Mouse (Mus musculus) CD4-positive helper T cell, adult 2 months (primary cell): ENCODE measurements around the gene Adcy9.

Source experiments
- DNase-seq: peaks from one replicate; pipeline ENCODE4 v3.0.0-alpha.2; 2012; ENCODE audit warnings: low read depth, missing footprints, low spot score

The Adcy9 gene

DNA sequence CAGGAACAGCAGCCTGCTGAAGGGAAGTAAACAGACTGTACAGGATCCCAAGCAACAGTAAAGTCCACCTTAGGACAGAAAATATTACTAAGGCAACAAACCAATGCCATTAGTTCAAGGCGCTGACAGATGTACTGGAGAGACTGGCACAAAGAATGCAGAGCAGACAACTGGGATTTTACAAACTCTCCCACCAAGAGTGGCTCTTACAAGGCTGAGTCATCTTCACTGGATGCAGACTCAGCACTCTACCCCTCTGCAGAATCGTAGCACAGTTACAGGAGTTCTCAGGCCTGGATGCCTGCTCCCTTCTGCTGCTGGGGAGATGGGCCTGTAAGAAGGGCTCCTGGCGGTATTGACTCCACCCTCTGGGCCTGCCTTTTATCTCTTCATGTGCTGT lies 99.4 kb downstream of the Adcy9 start:
- no peak for DNase-seq

DNA sequence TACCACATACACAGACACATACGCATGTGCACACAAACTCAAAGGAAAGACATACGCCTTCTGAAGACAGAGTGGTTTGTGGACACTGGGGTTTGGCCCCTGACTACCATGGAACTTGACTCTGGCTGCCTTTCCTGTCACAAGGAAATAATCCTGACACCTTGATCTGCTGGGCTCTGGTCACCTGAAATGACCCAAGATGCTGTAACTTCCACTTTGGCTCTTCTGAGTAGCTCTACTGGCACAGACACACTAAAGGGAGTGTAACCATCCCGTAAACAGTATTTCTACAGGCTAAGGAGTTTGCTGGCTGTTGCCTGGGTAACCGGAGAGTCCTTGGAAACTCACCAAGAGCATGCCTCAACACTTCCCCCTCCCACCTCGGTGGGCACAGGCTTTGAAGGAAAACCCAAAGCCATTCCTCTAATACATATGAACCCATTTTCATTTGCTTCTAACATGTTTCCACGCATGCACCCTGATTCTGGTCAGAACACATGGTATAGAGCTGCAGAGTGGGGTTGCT lies 102.2 kb downstream of the Adcy9 start:
- DNase-seq, result no peak

GRCm38 (mm10) chr16:4316094-4316474 lies 104.2 kb downstream of the Adcy9 start:
- peak; percentile 77 for DNase-seq

DNA sequence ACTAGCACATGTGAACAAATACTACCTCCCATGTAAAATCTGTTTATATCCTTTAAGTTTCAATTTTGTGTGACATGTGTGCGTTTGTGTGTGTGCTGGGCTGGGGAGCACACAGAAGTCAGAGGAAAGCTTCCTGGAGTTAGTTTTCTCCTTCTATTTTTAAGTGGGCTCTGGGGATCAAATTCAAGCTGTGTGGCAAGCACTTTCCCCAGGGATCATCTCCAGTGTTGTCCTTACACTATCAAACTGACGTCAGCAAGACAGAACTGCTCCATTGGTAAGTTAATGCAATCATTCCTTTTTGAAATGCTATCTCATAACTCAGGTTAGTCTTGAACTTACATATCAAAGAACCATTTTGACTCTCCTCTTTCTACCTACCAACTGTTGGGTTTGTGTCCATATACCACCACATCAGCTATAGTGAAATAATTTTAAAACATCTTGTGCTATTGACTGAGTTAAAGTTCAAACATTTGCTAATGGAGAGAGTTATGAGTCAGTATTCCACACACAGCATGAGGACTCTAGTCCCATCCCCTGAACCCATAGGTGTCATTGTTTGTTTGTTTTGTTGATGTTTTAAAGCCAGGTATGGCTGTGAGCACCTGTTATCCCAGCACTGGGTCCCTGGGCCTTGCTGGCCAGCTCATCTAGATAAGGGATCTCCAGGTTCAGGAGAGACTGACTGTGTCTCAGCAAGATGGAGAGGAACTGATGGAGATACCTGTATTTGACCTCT lies 104.8 kb downstream of the Adcy9 start:
- DNase-seq, result no peak

GRCm38 (mm10) chr16:4314891-4315290 lies 105.4 kb downstream of the Adcy9 start:
- DNase-seq, result no peak

DNA sequence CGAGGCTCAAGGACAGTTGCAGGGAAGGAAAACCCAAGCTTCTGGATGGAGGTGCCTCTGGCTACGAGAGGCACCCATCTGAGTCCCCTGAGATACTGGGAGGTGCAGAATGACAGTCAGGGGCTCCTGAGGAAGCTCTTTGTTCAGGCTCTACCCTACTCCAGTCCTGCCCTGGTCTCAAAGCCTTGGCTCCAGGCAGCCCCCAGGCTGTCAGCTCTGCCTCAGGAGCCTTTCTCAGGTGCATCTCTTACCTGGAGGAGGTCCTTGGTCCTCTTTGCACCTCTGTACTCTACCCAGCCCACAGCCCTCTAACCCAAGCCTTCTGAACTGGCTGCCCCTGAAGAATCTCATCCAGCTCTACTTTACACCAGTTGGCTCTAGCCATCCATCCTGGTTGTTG lies 108.3 kb downstream of the Adcy9 start:
- DNase-seq, result no peak

- no peak for DNase-seq
These were observed 108.7 kb downstream of the Adcy9 start for GRCm38 (mm10) chr16:4311608-4312007.

DNA sequence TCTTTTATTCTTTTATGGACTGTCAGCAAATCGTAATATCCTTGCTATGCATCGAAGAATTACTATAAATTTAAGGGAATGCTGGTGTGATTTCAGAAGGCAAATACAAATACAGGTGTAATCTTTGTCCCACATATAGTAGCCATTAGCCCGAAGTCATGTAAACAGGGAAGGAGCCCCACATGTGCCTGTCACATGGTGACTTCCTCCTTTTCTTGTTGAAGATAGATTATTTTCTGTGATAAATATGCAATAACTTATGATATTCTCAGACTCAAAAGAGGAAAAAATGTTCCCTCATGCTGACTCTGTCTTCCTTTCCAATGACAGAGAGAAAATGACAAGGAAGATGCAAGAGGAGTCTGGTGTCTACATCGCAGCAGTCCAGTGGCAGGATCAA lies 112.5 kb downstream of the Adcy9 start:
- no peak for DNase-seq

- no peak for DNase-seq
These were observed 115.9 kb downstream of the Adcy9 start for GRCm38 (mm10) chr16:4304176-4304922.

- no peak for DNase-seq
These were observed 116.7 kb downstream of the Adcy9 start for GRCm38 (mm10) chr16:4303554-4303953.

- DNase-seq, result no peak
These were observed 120.0 kb downstream of the Adcy9 start for GRCm38 (mm10) chr16:4300280-4300679.

GRCm38 (mm10) chr16:4293259-4293658 lies 127.0 kb downstream of the Adcy9 start:
- DNase-seq, result no peak

DNA sequence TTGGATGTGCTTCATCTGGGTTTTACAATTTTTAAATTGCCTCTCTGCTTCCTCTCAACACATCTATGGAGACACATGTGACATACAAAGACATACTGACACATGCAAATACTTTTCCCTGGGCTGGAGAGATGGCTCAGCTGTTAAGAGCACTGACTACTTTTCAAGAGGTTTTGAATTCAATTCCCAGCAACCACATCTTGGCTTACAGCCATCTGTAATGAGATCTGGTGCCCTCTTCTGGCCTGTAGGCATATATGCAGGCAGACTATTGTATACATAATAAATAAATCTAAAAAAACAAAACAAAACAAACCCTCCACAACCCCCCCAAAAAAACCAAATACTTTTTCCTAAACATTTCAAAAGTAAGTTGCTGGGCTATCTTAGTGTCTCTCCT lies 130.8 kb downstream of the Adcy9 start:
- peak; percentile 39 for DNase-seq

- no peak for DNase-seq
These were observed 133.7 kb downstream of the Adcy9 start for GRCm38 (mm10) chr16:4286593-4286992.

DNA sequence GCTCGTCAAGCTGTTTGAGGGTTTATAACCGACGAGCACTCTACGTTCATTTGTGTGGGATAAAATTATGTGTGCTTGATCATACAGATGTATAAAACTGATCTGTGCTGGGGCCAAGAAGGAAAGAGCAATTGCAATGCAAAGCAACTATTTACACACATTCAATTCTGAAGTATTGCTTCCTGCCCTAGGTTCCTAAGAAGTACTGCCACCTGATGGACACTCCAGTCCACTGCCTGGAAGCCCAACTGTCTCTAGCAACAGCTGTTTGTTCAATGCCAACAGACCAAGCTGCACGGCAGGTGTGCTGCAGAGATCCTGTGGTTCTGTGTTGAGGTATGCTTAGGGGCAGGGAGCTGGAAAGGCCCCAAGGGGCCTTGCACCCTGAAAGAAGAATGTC lies 135.0 kb downstream of the Adcy9 start:
- DNase-seq, result peak; percentile 30

- no peak for DNase-seq
These were observed 136.9 kb downstream of the Adcy9 start for GRCm38 (mm10) chr16:4283267-4283851.

DNA sequence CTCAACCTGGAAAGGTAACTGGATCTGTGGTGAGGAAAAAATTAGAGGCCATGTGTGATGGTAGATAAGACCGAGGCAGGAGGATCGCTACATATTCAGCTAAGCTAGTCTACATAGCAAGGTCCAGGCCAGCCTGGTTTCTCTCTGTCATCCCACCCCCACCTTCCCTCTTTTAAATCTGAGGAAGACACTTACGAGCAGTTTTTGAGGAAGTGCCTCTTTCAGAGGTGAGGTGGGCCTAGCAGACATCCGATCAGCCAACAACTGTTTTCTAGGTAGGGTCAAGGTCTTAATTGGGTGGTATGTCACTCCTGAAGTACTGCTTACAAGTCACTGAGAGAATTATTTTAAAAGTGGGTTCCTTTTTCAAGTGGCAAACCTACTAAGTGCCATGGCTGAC lies 138.8 kb downstream of the Adcy9 start:
- no peak for DNase-seq

GRCm38 (mm10) chr16:4280949-4281348 lies 139.3 kb downstream of the Adcy9 start:
- DNase-seq, result no peak

DNA sequence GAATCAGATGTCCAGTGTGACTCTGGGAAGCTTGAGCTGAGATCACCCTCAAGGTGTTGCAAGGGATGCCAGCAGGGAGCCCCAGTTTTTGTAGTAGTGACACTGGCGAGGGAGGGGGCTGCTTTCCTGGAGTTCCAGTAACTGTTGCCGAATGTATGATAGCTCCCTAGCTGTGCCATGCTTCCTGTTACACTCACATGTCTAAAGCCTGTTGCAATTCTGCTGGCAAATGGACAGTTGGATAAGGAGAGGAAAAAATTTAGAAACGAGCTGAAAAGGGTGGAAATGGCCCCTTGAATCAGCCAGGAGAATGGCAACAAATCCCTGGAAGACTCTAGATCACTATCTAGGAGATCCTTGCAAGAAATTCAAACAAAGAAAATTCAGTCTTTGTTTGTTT lies 140.7 kb downstream of the Adcy9 start:
- no peak for DNase-seq

DNA sequence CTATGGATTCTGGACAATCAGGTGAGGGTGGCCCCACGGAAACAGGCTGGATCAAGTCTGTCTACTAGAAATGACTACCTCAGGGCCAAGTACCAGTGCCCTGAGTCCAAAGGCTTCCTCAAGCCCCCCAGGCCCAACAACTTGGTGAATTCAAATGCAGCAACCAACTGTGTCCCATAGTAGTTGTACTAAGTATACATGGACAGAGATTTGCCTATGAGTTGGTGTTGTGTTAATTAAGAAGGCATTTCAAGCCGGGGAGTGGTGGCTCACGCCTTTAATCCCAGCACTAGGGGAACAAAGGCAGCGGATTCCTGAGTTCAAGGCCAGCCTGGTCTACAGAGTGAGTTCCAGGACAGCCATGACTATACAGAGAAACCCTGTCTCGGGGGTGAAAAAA lies 143.7 kb downstream of the Adcy9 start:
- DNase-seq, result no peak

DNA sequence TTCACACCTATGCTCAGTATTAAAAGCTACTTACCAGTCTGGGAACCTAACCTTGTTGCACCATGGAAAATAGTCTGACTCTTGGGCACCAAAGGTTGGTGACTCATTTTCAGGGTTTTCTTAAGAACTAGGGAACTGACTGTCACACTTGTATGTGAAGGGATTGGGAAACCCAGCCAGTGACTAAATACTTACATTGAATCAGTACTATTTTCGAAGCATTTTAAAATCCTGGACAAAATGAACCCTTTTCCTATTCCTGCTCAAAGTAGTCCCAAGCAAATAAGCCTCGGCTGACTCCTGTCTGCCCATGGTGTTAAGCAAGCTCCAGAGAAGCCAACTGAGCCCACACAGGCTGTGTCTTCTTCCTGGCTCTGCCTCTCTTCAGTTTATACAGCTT lies 144.1 kb downstream of the Adcy9 start:
- no peak for DNase-seq

DNA sequence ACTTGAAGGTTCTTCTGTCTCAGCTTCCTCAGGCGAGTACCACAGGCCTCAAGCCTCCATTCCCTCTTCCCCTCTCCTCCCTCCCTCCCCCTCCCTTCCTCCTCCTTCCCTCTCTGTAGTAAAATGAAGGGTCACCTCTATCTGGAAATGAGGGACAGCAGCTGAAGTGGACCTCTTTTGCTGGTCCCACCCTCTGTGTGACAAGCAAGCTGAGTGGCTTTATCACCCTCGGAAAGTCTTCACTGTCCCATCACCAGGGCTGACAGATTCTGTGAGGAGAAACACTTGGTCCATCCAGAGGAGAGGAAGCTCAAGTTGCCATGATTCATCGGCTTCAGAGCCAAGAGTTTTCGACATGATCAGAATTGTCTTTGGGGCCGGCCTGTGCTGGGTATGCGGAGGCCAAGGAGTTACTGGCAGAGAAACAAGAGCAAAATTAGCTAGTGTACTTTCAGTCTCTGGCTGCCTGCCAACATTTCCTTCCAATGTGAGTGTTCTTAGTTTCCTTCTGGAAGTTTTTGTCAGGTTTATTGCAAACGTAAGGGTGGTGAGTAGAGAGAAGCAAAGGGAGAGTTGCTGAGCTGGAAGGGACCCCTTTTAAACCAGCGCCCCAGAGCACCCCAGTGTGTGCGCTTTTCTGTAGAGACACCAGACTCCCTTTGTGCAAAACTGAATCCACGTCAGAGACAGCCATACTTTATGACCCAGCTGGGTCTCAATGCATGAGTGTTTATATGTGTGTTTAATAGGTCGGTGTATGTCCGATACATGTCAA lies 146.4 kb downstream of the Adcy9 start:
- no peak for DNase-seq
